Comparison of ENCODE assay signal across 15 mouse cellular contexts in genomic region chr12:86423102-86423501, GRCm38 (mm10).
DNase-seq lines count a peak whose midpoint lies in the region; ATAC-seq and TF ChIP-seq lines count a peak whose summit lies in the region.
"Had no signal": no experiment of that assay in that cellular context is flagged by ENCODE, and none has a peak within 500 bp of the region (broad histone marks: within the 10 kb centered on the region; RNA-seq: fewer than 3 reads in every experiment).

No protein-coding gene starts in this region.

- no peak for ATAC-seq in heart, embryonic 12.5 days (ENCODE audit: insufficient number of reproducible peaks, low FRiP score)
- ATAC-seq in kidney, embryonic 15.5 days (replicated peaks; ENCODE audit: low FRiP score), result no peak
- ATAC-seq in hindbrain, embryonic 14.5 days (ENCODE audit: low FRiP score), result no peak
- no peak for ATAC-seq in midbrain, postnatal 0 days (ENCODE audit: low FRiP score)
- ATAC-seq: liver, embryonic 12.5 days had no signal

- peak overlapping the region; percentile 94 for H3K4me2 ChIP-seq in heart, embryonic 12.5 days
- H3K4me2 ChIP-seq in kidney, embryonic 15.5 days, result peak overlapping the region; percentile 94; the same call in 1 of the 2 replicates
- H3K4me2 ChIP-seq in hindbrain, embryonic 14.5 days (replicated peaks), result peak overlapping the region; percentile 84
- no peak overlapping the region for H3K4me2 ChIP-seq in midbrain, postnatal 0 days (ENCODE audit: low read depth, low read length, poor library complexity, severe bottlenecking)

- no peak for TF ChIP-seq CTCF in midbrain, postnatal 0 days (IDR thresholded peaks at IDR 0.05)
- no peak for TF ChIP-seq CTCF in thymus, adult 2 months (IDR thresholded peaks at IDR 0.05; ENCODE audit: borderline replicate concordance, control insufficient read depth, extremely low read depth, insufficient read depth, low read length, poor library complexity)

- no peaks in the 10 kb centered on the region for H3K36me3 ChIP-seq in heart, embryonic 12.5 days
- H3K36me3 ChIP-seq in kidney, embryonic 15.5 days, result no peaks in the 10 kb centered on the region
- no peaks in the 10 kb centered on the region for H3K36me3 ChIP-seq in hindbrain, embryonic 14.5 days (replicated peaks; ENCODE audit: control insufficient read depth, insufficient read depth)
- H3K36me3 ChIP-seq in midbrain, postnatal 0 days (ENCODE audit: insufficient read depth, low read length), result no peaks in the 10 kb centered on the region
- H3K36me3 ChIP-seq in thymus, adult 2 months (ENCODE audit: control insufficient read depth, insufficient read depth, low read length), result no peaks in the 10 kb centered on the region
- H3K36me3 ChIP-seq: embryonic facial prominence, embryonic 13.5 days; forebrain, embryonic 10.5 days; liver, embryonic 12.5 days had no signal

- no peak overlapping the region for H3K27ac ChIP-seq in heart, embryonic 12.5 days (ENCODE audit: poor library complexity, severe bottlenecking)
- H3K27ac ChIP-seq in kidney, embryonic 15.5 days, result no peak overlapping the region
- H3K27ac ChIP-seq in hindbrain, embryonic 14.5 days, result no peak overlapping the region
- no peak overlapping the region for H3K27ac ChIP-seq in midbrain, postnatal 0 days (ENCODE audit: low read depth, low read length)
- no peak overlapping the region for H3K27ac ChIP-seq in thymus, adult 2 months (ENCODE audit: control insufficient read depth, insufficient read depth, low read length)
- H3K27ac ChIP-seq: embryonic facial prominence, embryonic 13.5 days; forebrain, embryonic 10.5 days; liver, embryonic 12.5 days had no signal

- peak overlapping the region; percentile 77 for H3K4me3 ChIP-seq in heart, embryonic 12.5 days
- peak overlapping the region; percentile 58; the same call in 1 of the 2 replicates for H3K4me3 ChIP-seq in kidney, embryonic 15.5 days (replicated peaks)
- H3K4me3 ChIP-seq in hindbrain, embryonic 14.5 days (replicated peaks; ENCODE audit: low read length), result peak overlapping the region; percentile 44
- H3K4me3 ChIP-seq in midbrain, postnatal 0 days (ENCODE audit: low read depth, low read length), result peak overlapping the region; percentile 52
- no peak overlapping the region for H3K4me3 ChIP-seq in thymus, adult 2 months (ENCODE audit: control insufficient read depth, insufficient read depth, low read length)
- H3K4me3 ChIP-seq: megakaryocyte, embryonic 14.5 days had no signal

- TF ChIP-seq POLR2A in thymus, adult 2 months (IDR thresholded peaks at IDR 0.05; ENCODE audit: control insufficient read depth, extremely low read depth, insufficient read depth, low read length, poor library complexity), result no peak

- no peak for DNase-seq in heart, postnatal 4 days
- no peak for DNase-seq in kidney, postnatal 14 days
- DNase-seq in hindbrain, embryonic 14.5 days (ENCODE audit: low spot score), result no peak
- no peak for DNase-seq in midbrain, postnatal 0 days (ENCODE audit: low spot score)
- DNase-seq in cerebellum, postnatal 10 days, result no peak
- DNase-seq in thymus, adult 2 months, result no peak
- DNase-seq: B cell, adult 2 months; cerebellum, postnatal 36 days; thymus, adult 18-20 months had no signal

- WGBS in heart, embryonic 12.5 days, result 6% methylated on average over 13 of the region's 13 CpGs
- 5% methylated on average over 13 of the region's 13 CpGs for WGBS in kidney, embryonic 15.5 days
- 6% methylated on average over 13 of the region's 13 CpGs for WGBS in hindbrain, embryonic 14.5 days
- 6% methylated on average over 13 of the region's 13 CpGs for WGBS in midbrain, postnatal 0 days
- WGBS in thymus, adult 2 months, result 16% methylated on average over 13 of the region's 13 CpGs

- no peak overlapping the region for H3K9ac ChIP-seq in heart, embryonic 12.5 days
- H3K9ac ChIP-seq in kidney, embryonic 15.5 days, result no peak overlapping the region
- no peak overlapping the region; the same call in 1 of the 2 replicates for H3K9ac ChIP-seq in hindbrain, embryonic 14.5 days
- no peak overlapping the region for H3K9ac ChIP-seq in midbrain, postnatal 0 days (replicated peaks; ENCODE audit: low read length, poor library complexity, severe bottlenecking)
- H3K9ac ChIP-seq: embryonic facial prominence, embryonic 13.5 days; liver, embryonic 12.5 days had no signal

- peaks cover 73% of the 10 kb centered on the region for H3K27me3 ChIP-seq in heart, embryonic 12.5 days (replicated peaks)
- peaks cover 92% of the 10 kb centered on the region for H3K27me3 ChIP-seq in kidney, embryonic 15.5 days
- peaks cover 77% of the 10 kb centered on the region for H3K27me3 ChIP-seq in hindbrain, embryonic 14.5 days (ENCODE audit: control insufficient read depth, insufficient read depth, low read length)
- H3K27me3 ChIP-seq in midbrain, postnatal 0 days (ENCODE audit: insufficient read depth, low read length), result peaks cover 58% of the 10 kb centered on the region
- H3K27me3 ChIP-seq in thymus, adult 2 months (ENCODE audit: control insufficient read depth, insufficient read depth, low read length), result peaks cover 13% of the 10 kb centered on the region; the same call in 1 of the 2 replicates

- peaks cover 27% of the 10 kb centered on the region for H3K4me1 ChIP-seq in heart, embryonic 12.5 days (replicated peaks)
- H3K4me1 ChIP-seq in kidney, embryonic 15.5 days, result peaks cover 28% of the 10 kb centered on the region
- H3K4me1 ChIP-seq in hindbrain, embryonic 14.5 days (replicated peaks; ENCODE audit: control insufficient read depth, insufficient read depth, low read length), result peaks cover 13% of the 10 kb centered on the region; the same call in 1 of the 2 replicates
- peaks cover 4% of the 10 kb centered on the region; the same call in 1 of the 2 replicates for H3K4me1 ChIP-seq in midbrain, postnatal 0 days (ENCODE audit: insufficient read depth, low read length)
- H3K4me1 ChIP-seq in thymus, adult 2 months (replicated peaks; ENCODE audit: control insufficient read depth, insufficient read depth, low read length), result no peaks in the 10 kb centered on the region
- H3K4me1 ChIP-seq: liver, embryonic 12.5 days had no signal

- no peaks in the 10 kb centered on the region for H3K9me3 ChIP-seq in heart, embryonic 12.5 days (replicated peaks)
- H3K9me3 ChIP-seq in kidney, embryonic 15.5 days (replicated peaks), result no peaks in the 10 kb centered on the region
- no peaks in the 10 kb centered on the region for H3K9me3 ChIP-seq in hindbrain, embryonic 14.5 days (ENCODE audit: control insufficient read depth, low read length)
- no peaks in the 10 kb centered on the region for H3K9me3 ChIP-seq in midbrain, postnatal 0 days (ENCODE audit: low read length)
- H3K9me3 ChIP-seq: embryonic facial prominence, embryonic 13.5 days; forebrain, embryonic 10.5 days; liver, embryonic 12.5 days; megakaryocyte, embryonic 14.5 days had no signal
